Mouse (Mus musculus): ENCODE results near the gene Olfr495.

The Olfr495 gene

DNA sequence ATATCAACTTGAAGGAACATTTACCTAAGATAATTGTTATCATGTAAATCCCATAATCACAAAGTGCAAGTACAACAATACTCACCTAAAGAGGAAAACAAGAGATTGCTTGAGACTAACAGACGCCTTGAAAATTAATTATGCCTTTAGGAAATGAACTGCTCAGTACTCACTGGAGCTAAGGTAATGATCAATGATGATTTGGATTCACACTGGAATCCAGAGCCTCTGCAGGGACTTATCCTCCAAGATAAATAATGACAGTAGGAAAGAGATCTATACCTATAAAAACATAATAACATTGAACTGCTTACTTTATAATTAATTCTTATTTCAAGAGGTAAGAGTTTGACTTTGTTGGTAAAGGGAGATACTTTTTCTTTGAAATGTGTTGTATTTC is at the start of gene Olfr495:
TSS of gene Olfr495 (plus strand) at position 301 of the 400 bp plus-strand sequence.
- no peak for DNase-seq (ENCODE audit: low read depth, low spot score)

GRCm38 (mm10) chr7:108346879-108347278 is 46.1 kb upstream of the Olfr495 start, which contains the start of gene Olfr493:
Olfr493 (minus strand) TSS chr7:108346979.
- no peak for DNase-seq (ENCODE audit: low read depth, low spot score)

- no peak for DNase-seq (ENCODE audit: low read depth, low spot score)
Observed at GRCm38 (mm10) chr7:108365035-108365434, 27.9 kb upstream of the Olfr495 start, which contains the start of gene Olfr494. Olfr494 (plus strand) TSS chr7:108365335.

DNA sequence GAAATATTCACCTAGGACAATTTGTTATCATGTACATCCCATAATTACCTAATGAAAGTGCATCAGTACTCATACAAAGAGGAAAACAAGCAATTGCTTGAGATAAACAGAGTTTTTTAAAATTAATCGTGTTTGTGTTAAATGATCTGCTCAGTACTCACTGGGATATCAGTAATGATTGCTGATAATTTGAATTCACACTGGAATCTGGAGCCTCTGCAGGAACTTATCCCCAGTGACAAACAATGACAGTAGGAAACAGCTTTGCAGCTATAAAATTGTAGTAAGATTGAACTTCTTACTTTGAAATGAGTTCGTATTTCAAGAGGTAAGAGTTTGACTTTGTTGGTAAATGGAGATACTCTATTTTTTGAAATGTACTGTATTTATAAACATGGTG is 27.2 kb downstream of the Olfr495 start, which contains the start of gene Olfr497:
TSS of gene Olfr497 (plus strand) at position 301 of the 400 bp plus-strand sequence.
- DNase-seq (ENCODE audit: low read depth, low spot score), result no peak
